Mouse (Mus musculus) MEL (cell line): ENCODE measurements around the gene Vps13d. TPM values are rescaled to one million over a fixed set of nuclear protein-coding genes. Genes with fewer than 3 reads are reported as not detected.

Experiments used
- DNase-seq: peaks from one replicate; pipeline ENCODE4 v3.0.0; 2011; ENCODE audit warnings: low read depth, low spot score
- H3K27ac ChIP-seq: 2 replicates; pipeline ENCODE4 v1.5.1; 2012; ENCODE audit warnings: low read depth, mild to moderate bottlenecking, control low read depth, low read length, moderate library complexity; ENCODE audit not compliant: control insufficient read depth
- H3K27me3 ChIP-seq, 2 experiments: fragments of 150-350 bp in 1 of 2; sonication (generic) in 1 of 2; 2 replicates each; pipeline ENCODE4 v1.6.1; 2012; ENCODE audit warnings: low read length in 2 of 2, mild to moderate bottlenecking in 2 of 2, improper control_type of control experiment in 1 of 2, moderate library complexity in 1 of 2; ENCODE audit not compliant: insufficient read depth in 2 of 2, control insufficient read depth in 1 of 2
- H3K36me3 ChIP-seq, 2 experiments: 2 replicates each; pipeline ENCODE4 v1.6.1; 2012 to 2014; ENCODE audit warnings: low read length in 2 of 2, improper control_type of control experiment in 1 of 2, inconsistent platforms in 1 of 2, mild to moderate bottlenecking in 1 of 2; ENCODE audit not compliant: insufficient read depth in 2 of 2, control insufficient read depth in 1 of 2
- H3K4me1 ChIP-seq, 2 experiments: fragments of 150-350 bp in 1 of 2; sonication (generic) in 1 of 2; 2 replicates each; pipeline ENCODE4 v1.6.1; 2012; ENCODE audit warnings: low read length in 2 of 2, improper control_type of control experiment in 1 of 2, mild to moderate bottlenecking in 1 of 2; ENCODE audit not compliant: insufficient read depth in 2 of 2, control insufficient read depth in 1 of 2
- H3K4me3 ChIP-seq, 2 experiments: fragments of 150-350 bp in 1 of 2; sonication (generic) in 1 of 2; 2 replicates each; pipeline ENCODE4 v1.5.1; 2012; ENCODE audit warnings: low read depth in 2 of 2, low read length in 2 of 2, mild to moderate bottlenecking in 2 of 2, moderate library complexity in 2 of 2, control low read depth in 1 of 2, improper control_type of control experiment in 1 of 2; ENCODE audit not compliant: control insufficient read depth in 1 of 2, insufficient read depth in 1 of 2
- H3K79me2 ChIP-seq: 2 replicates; pipeline ENCODE4 v1.6.1; 2012; ENCODE audit warnings: mild to moderate bottlenecking, low read length, moderate library complexity; ENCODE audit not compliant: control insufficient read depth, poor library complexity, insufficient read depth
- H3K9ac ChIP-seq: 2 replicates; pipeline ENCODE4 v1.6.1; 2012; ENCODE audit warnings: low read depth, mild to moderate bottlenecking, control low read depth, low read length, moderate library complexity; ENCODE audit not compliant: control insufficient read depth, poor library complexity, severe bottlenecking
- H3K9me3 ChIP-seq: fragments of 150-350 bp; sonication (generic); replicated peaks from 2 replicates; pipeline ENCODE4 v1.6.1; 2012; ENCODE audit warnings: mild to moderate bottlenecking, low read length, improper control_type of control experiment, moderate library complexity; ENCODE audit not compliant: insufficient read depth
- CHD1 ChIP-seq: IDR thresholded peaks from 2 replicates; pipeline ENCODE4 v1.6.1; 2012; ENCODE audit warnings: low read depth, mild to moderate bottlenecking, inconsistent platforms, low read length, improper control_type of control experiment
- CHD2 ChIP-seq: IDR thresholded peaks from 2 replicates; pipeline ENCODE4 v1.6.1; 2011; ENCODE audit warnings: low read length, improper control_type of control experiment
- E2F4 ChIP-seq: IDR thresholded peaks from 2 replicates; pipeline ENCODE4 v1.6.1; 2011; ENCODE audit warnings: low read depth, low read length, improper control_type of control experiment, borderline replicate concordance
- ELF1 ChIP-seq: IDR thresholded peaks from 2 replicates; pipeline ENCODE4 v1.6.1; 2014; ENCODE audit warnings: low read depth, mild to moderate bottlenecking, inconsistent platforms, low read length, improper control_type of control experiment, moderate library complexity
- EP300 ChIP-seq, 2 experiments: IDR thresholded peaks; 2 replicates each; pipeline ENCODE4 v1.6.1; 2011; ENCODE audit warnings: improper control_type of control experiment in 2 of 2, low read length in 2 of 2, low read depth in 1 of 2, mild to moderate bottlenecking in 1 of 2
- GATA1 ChIP-seq: IDR thresholded peaks from 2 replicates; pipeline ENCODE4 v1.6.1; 2011; ENCODE audit warnings: low read depth, low read length, improper control_type of control experiment
- HCFC1 ChIP-seq: IDR thresholded peaks from 2 replicates; pipeline ENCODE4 v1.6.1; 2012; ENCODE audit warnings: low read depth, mild to moderate bottlenecking, inconsistent platforms, low read length, improper control_type of control experiment, moderate library complexity
- JUND ChIP-seq: IDR thresholded peaks from 2 replicates; pipeline ENCODE4 v1.6.1; 2011; ENCODE audit warnings: low read depth, mild to moderate bottlenecking, improper control_type of control experiment, low read length
- MAFK ChIP-seq: IDR thresholded peaks from 2 replicates; pipeline ENCODE4 v1.6.1; 2011; ENCODE audit warnings: low read depth, mild to moderate bottlenecking, low read length, improper control_type of control experiment, borderline replicate concordance
- MXI1 ChIP-seq: IDR thresholded peaks from 2 replicates; pipeline ENCODE4 v1.6.1; 2011; ENCODE audit warnings: mild to moderate bottlenecking, low read depth, low read length, improper control_type of control experiment
- MYC ChIP-seq: IDR thresholded peaks from 2 replicates; pipeline ENCODE4 v1.6.1; 2011; ENCODE audit warnings: low read depth, mild to moderate bottlenecking, low read length, improper control_type of control experiment, moderate library complexity
- NRF1 ChIP-seq: IDR thresholded peaks from 2 replicates; pipeline ENCODE4 v1.6.1; 2014; ENCODE audit warnings: low read depth, mild to moderate bottlenecking, inconsistent platforms, low read length, improper control_type of control experiment, moderate library complexity; ENCODE audit not compliant: poor library complexity, insufficient read depth, severe bottlenecking
- POLR2A ChIP-seq, 2 experiments: IDR thresholded peaks; 2 replicates each; pipeline ENCODE4 v1.6.1; 2011 to 2012; ENCODE audit warnings: low read length in 2 of 2, mild to moderate bottlenecking in 2 of 2, control low read depth in 1 of 2, improper control_type of control experiment in 1 of 2, low read depth in 1 of 2, moderate library complexity in 1 of 2; ENCODE audit not compliant: control insufficient read depth in 1 of 2, insufficient read depth in 1 of 2, poor library complexity in 1 of 2
- RCOR1 ChIP-seq: IDR thresholded peaks from 2 replicates; pipeline ENCODE4 v1.6.1; 2012; ENCODE audit warnings: low read depth, mild to moderate bottlenecking, inconsistent platforms, low read length, improper control_type of control experiment
- SIN3A ChIP-seq: IDR thresholded peaks from 2 replicates; pipeline ENCODE4 v1.6.1; 2012; ENCODE audit warnings: low read length, improper control_type of control experiment, inconsistent platforms
- SMC3 ChIP-seq: IDR thresholded peaks from 2 replicates; pipeline ENCODE4 v1.6.1; 2011; ENCODE audit warnings: low read depth, low read length, improper control_type of control experiment
- TBP ChIP-seq: IDR thresholded peaks from 2 replicates; pipeline ENCODE4 v1.8.0; 2011; ENCODE audit warnings: low read depth, low read length, improper control_type of control experiment
- TCF12 ChIP-seq: IDR thresholded peaks from 2 replicates; pipeline ENCODE4 v1.6.1; 2014; ENCODE audit warnings: low read depth, mild to moderate bottlenecking, inconsistent platforms, low read length, improper control_type of control experiment, moderate library complexity
- UBTF ChIP-seq: IDR thresholded peaks from 2 replicates; pipeline ENCODE4 v1.6.1; 2012; ENCODE audit warnings: low read depth, mild to moderate bottlenecking, inconsistent platforms, low read length, improper control_type of control experiment, moderate library complexity, borderline replicate concordance; ENCODE audit not compliant: insufficient read depth
- USF2 ChIP-seq, 2 experiments: IDR thresholded peaks; 2 replicates each; pipeline ENCODE4 v1.6.1; 2011 to 2012; ENCODE audit warnings: improper control_type of control experiment in 2 of 2, low read length in 2 of 2, borderline replicate concordance in 1 of 2, inconsistent platforms in 1 of 2, low read depth in 1 of 2, mild to moderate bottlenecking in 1 of 2; ENCODE audit not compliant: insufficient read depth in 1 of 2
- ZMIZ1 ChIP-seq: IDR thresholded peaks from 2 replicates; pipeline ENCODE4 v1.6.1; 2012; ENCODE audit warnings: low read depth, mild to moderate bottlenecking, inconsistent platforms, low read length, improper control_type of control experiment, moderate library complexity
- polyA plus RNA-seq, 2 experiments: library from polyadenylated mRNA; stranded (reverse) in 1 of 2; unstranded in 1 of 2; fragments of >175 nt in 1 of 2; fragments of >200 nt in 1 of 2; gene quantifications; 2 replicates each; pipeline versions ENCODE4 v1.2.1 to v1.2.4; 2012; ENCODE audit warnings: low replicate concordance in 2 of 2, low read depth in 1 of 2; ENCODE audit not compliant: insufficient read length in 2 of 2, insufficient read depth in 1 of 2, missing spikeins in 1 of 2
- total RNA-seq: library from RNA; depleted of rRNA; stranded (reverse); fragments of 300-350 nt; gene quantifications from 2 replicates; pipeline ENCODE4 v1.2.3, GENCODE M21; 2012

The Vps13d gene
- total and polyA plus RNA-seq, 3 experiments = 8.9 to 14.5 (median 13.2) TPM

DNA sequence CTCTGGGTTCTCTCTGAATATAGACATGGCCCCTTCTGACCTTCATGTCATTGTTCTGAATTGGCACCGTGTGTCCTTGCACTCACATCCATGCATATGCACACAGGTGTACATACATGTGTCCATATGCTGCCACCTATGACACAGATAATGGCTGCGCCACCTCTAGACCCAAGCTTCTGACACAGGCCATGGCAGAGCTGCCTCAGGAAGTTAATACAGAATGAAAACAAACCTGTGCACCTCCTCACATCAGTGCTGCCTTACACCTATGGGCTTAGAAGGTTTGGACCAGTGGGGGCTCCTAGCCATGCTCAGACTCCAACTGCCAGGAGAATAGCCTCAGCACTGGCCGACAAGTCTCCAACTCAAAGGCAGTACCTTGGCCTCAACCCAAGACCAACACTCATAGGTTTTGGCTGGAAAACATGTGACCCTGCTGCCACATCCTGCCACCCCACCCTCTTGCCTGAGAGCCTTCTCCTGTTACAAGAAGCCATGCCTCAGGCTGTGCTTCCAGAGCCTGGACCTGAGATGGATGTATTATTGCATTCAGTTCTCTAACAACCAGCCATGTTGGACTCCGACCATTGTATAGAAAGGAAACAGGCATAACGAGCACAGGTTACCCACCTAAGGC lies 34.8 kb upstream of the Vps13d start:
- Histone ChIP-seq H3K4me3 (no peak overlapping the region), H3K9me3 (no peaks in the 10 kb centered on the region), H3K36me3 (no peaks in the 10 kb centered on the region), H3K9ac (no peak overlapping the region), H3K79me2 (no peaks in the 10 kb centered on the region), H3K27ac (no peak overlapping the region), H3K27me3 (no peaks in the 10 kb centered on the region), H3K4me1 (no peaks in the 10 kb centered on the region)
- TF ChIP-seq MXI1 (no peak), E2F4 (no peak), JUND (no peak), ZMIZ1 (no peak), GATA1 (no peak), CHD1 (no peak), RCOR1 (no peak), USF2 (IDR thresholded peaks at IDR 0.05; ENCODE audit: borderline replicate concordance in 1 of 2, insufficient read depth in 1 of 2, low read depth in 1 of 2, low read length in 2 of 2) (no peak)
- DNase-seq = no peak

DNA sequence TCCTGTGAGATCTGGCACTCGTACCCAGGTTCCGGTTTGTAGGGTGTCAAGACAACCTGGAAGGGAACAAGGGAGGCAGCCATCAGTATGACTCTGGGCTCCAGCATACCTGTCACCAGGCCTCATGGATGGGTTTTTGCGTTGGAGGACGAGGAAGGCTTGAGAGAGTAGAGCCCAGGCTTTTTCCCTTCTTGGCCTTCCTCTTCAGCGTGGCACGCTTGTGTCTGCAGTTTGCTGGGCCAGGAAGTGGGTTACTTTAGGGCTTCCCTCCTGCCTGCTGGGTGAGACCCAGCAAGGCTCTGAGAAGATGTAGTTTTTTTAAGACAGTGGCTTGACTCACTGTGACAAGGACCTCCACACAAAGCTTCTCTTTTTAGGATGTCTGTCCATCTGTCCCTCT lies 34.2 kb upstream of the Vps13d start:
- no peak overlapping the region for H3K4me3 ChIP-seq
- H3K27ac ChIP-seq = no peak overlapping the region
- H3K9ac ChIP-seq = no peak overlapping the region
- H3K9me3 ChIP-seq = no peaks in the 10 kb centered on the region
- no peaks in the 10 kb centered on the region for H3K79me2 ChIP-seq
- no peaks in the 10 kb centered on the region for H3K4me1 ChIP-seq
- no peaks in the 10 kb centered on the region for H3K27me3 ChIP-seq
- H3K36me3 ChIP-seq = no peaks in the 10 kb centered on the region
- DNase-seq = no peak
- TF ChIP-seq CHD2 = no peak
- TF ChIP-seq UBTF = no peak
- no peak for TF ChIP-seq EP300 (IDR thresholded peaks at IDR 0.05; ENCODE audit: low read depth in 1 of 2, low read length in 2 of 2)
- TF ChIP-seq TCF12 = no peak
- TF ChIP-seq NRF1 = no peak
- TF ChIP-seq MXI1 = no peak
- TF ChIP-seq, all 39 proteins: peak for 0

GRCm38 (mm10) chr4:145224613-145225012 lies 29.8 kb upstream of the Vps13d start:
- no peaks in the 10 kb centered on the region for H3K9me3 ChIP-seq
- H3K36me3 ChIP-seq = peaks cover 0 to 10% of the 10 kb centered on the region in 2 experiments; a peak in 2 of 4 replicates
- DNase-seq = no peak
- TF ChIP-seq SIN3A (no peak), MXI1 (no peak), SMC3 (no peak), MYC (no peak), MAFK (no peak), TBP (no peak), POLR2A (IDR thresholded peaks at IDR 0.05; ENCODE audit: control insufficient read depth in 1 of 2, insufficient read depth in 1 of 2, low read depth in 1 of 2, low read length in 2 of 2, poor library complexity in 1 of 2) (no peak), HCFC1 (no peak), TCF12 (no peak), JUND (no peak), ELF1 (no peak), GATA1 (no peak), ZMIZ1 (no peak), UBTF (no peak)
- TF ChIP-seq, all 39 proteins: peak for 0
- Histone ChIP-seq H3K79me2 (no peaks in the 10 kb centered on the region), H3K27ac (no peak overlapping the region), H3K27me3 (no peaks in the 10 kb centered on the region), H3K9ac (no peak overlapping the region), H3K4me1 (peaks cover 7 to 15% of the 10 kb centered on the region in 2 experiments), H3K4me3 (no peak overlapping the region)
